Mouse (Mus musculus) liver, embryonic 16.5 days (tissue): ENCODE data around the gene Vwce. TPM values are rescaled to one million over a fixed set of nuclear protein-coding genes. Genes with fewer than 3 reads are reported as not detected.

Source experiments
- ATAC-seq: fragments of 200-750 bp; cut with Nextera tagmentation; 2 replicates; pipeline ENCODE4 v1.8.0; 2017; ENCODE audit warnings: low read depth, mild to moderate bottlenecking, moderate number of reproducible peaks, moderate library complexity
- H3K27ac ChIP-seq: fragments of 300-500 bp; sonication (generic); 2 replicates; pipeline ENCODE4 v1.5.1; 2014; ENCODE audit warnings: mild to moderate bottlenecking, low read length
- H3K27me3 ChIP-seq: fragments of 300-500 bp; sonication (generic); 2 replicates; pipeline ENCODE4 v1.6.1; 2014; ENCODE audit warnings: low read depth, low read length, mixed read lengths; ENCODE audit not compliant: control insufficient read depth, insufficient read depth
- H3K36me3 ChIP-seq: fragments of 300-500 bp; sonication (generic); 2 replicates; pipeline ENCODE4 v1.6.1; 2014; ENCODE audit warnings: mild to moderate bottlenecking; ENCODE audit not compliant: control insufficient read depth, insufficient read depth
- H3K4me1 ChIP-seq: fragments of 300-500 bp; sonication (generic); 2 replicates; pipeline ENCODE4 v1.6.1; 2014; ENCODE audit warnings: low read depth, low read length, mixed read lengths; ENCODE audit not compliant: control insufficient read depth
- H3K4me2 ChIP-seq: fragments of 300-500 bp; sonication (generic); 2 replicates; pipeline ENCODE4 v1.6.1; 2014; ENCODE audit warnings: low read depth, low read length, mixed read lengths
- H3K4me3 ChIP-seq: fragments of 300-500 bp; sonication (generic); 2 replicates; pipeline ENCODE4 v1.5.1; 2014; ENCODE audit warnings: low read depth, mild to moderate bottlenecking, low read length
- H3K9ac ChIP-seq: fragments of 300-500 bp; sonication (generic); 2 replicates; pipeline ENCODE4 v1.6.1; 2014; ENCODE audit warnings: low read depth, low read length
- H3K9me3 ChIP-seq: fragments of 300-500 bp; sonication (generic); replicated peaks from 2 replicates; pipeline ENCODE4 v1.6.1; 2016; ENCODE audit warnings: low read length; ENCODE audit not compliant: control insufficient read depth
- WGBS: fragments of 180-500 bp; shearing (Covaris S2); extraction: QIAGEN DNeasy Blood & Tissue Kit; methylation state at CpG from one replicate; pipeline ENCODE4 v1.1.7; 2014; ENCODE audit not compliant: insufficient replicate concordance; 5-methylcytosine and 5-hydroxymethylcytosine counted together
- polyA plus RNA-seq: library from polyadenylated mRNA; unstranded; fragments of >200 nt; fragmentation: Nextera tagmentation; extraction: Ambion mirVana; gene quantifications from 2 replicates; pipeline ENCODE4 v1.2.1, GENCODE M21; 2015

Vwce gene
- polyA plus RNA-seq, 1 experiment from 2014 or later: 16.0 TPM

DNA sequence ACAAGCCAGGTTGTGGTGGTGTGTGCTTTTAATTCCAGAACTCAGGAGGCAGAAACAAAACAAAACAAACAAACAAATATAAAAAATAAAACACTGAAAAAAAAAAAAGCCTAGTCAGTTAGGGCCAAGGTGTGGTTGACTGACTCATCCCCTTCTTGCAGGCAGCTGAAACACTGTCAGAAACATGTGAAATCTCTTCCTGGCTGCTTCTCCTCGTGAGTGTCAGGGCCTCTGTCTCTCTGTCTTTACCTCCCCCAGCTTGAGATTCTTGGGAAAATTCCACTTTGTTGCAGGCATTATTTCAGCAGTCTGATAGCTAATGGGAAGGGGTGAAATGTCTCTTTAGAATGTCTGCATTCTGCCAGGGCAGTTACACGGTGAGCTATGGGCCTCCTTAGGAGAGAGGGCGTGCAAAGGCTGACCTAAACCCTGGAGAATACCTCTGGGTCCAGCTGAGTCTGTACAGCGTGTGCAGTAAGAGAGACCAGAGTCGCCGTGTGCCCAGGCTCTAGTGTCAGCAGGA is 31.7 kb upstream of the Vwce start:
- peak overlapping the region; percentile 72 for H3K27ac ChIP-seq
- ATAC-seq: no peak
- WGBS: 28% methylated on average over 6 of the region's 6 CpGs

DNA sequence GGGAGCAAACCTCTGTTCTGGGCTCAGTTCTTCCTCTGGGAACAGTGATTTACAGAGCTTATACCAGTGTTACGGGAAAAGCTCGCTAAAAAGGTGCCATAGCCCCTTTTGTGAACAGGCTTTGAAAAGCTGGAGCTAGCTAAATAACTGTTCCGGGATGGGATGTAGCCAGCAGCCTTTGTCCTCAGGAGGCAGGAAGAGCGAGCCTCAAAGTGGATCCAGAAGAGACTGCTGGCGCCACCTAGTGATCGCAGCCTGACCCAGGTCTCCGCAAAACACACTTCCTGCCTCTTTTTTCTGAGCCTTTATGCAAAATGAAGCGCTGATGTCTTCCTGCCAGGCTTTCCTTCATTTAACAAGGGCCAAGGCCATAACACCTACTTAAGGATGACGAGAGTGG is 31.2 kb upstream of the Vwce start:
- H3K4me2 ChIP-seq: peak overlapping the region; percentile 77
- H3K36me3 ChIP-seq: peaks cover 6% of the 10 kb centered on the region
- H3K27me3 ChIP-seq: no peaks in the 10 kb centered on the region
- H3K4me1 ChIP-seq: peaks cover 38% of the 10 kb centered on the region
- H3K9ac ChIP-seq: peak overlapping the region; percentile 32; the same call in 1 of the 2 replicates
- H3K27ac ChIP-seq: peak overlapping the region; percentile 72
- ATAC-seq: no peak
- peak overlapping the region; percentile 43 for H3K4me3 ChIP-seq
- H3K9me3 ChIP-seq: no peaks in the 10 kb centered on the region
- WGBS: 1% methylated on average over 9 of the region's 9 CpGs

More for the DNA sequence above, 31.7 kb upstream of the Vwce start:
- peak overlapping the region; percentile 33 for H3K4me2 ChIP-seq
- peaks cover 34% of the 10 kb centered on the region for H3K4me1 ChIP-seq
- H3K9me3 ChIP-seq: no peaks in the 10 kb centered on the region
- H3K27me3 ChIP-seq: no peaks in the 10 kb centered on the region
- H3K9ac ChIP-seq: peak overlapping the region; percentile 32; the same call in 1 of the 2 replicates
- peak overlapping the region; percentile 33 for H3K4me3 ChIP-seq
- H3K36me3 ChIP-seq: peaks cover 5% of the 10 kb centered on the region; the same call in 1 of the 2 replicates

DNA sequence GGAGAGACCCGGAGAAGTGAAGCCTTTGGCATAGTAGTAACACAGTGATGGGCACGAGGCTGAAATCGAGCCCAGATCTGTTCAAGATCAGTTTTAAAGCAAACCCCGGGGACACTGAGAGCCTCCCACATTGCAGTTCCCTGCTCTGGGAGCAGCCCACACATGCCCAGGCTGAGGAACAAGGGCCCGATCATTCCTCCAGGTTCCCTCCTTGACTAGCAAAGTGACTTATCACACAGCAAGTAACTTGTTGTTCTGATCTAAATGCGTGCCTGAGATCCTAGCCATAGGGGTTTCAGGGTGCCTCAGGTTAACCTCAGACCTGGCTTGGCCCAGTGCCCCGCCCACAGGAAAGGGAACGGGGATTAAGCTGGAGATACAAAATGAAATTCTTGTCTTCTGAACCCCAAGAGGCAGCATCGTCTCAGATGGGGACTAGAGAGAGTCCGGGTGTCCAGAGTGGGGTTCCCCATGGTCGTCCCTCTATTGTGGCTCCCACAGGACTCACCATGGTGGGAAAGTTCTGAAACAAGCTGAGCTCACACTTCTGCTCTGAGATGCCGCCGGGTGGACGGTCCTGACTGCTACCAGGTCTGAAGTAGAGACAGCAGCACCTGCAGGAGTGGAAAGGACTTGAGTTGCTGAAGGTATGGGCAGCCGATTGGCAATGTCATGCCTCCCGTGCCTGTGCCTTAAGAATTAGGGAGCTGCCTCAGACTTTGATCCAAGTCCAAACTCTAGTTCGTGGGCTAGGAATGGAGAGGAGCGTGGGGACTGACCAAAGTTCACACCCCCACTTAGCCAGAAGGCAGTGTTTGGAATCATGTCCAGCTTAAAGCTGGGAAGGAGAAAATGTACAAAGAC is 30.1 kb upstream of the Vwce start:
- Histone ChIP-seq H3K9ac (peak overlapping the region; percentile 83), H3K4me1 (peaks cover 38% of the 10 kb centered on the region)

DNA sequence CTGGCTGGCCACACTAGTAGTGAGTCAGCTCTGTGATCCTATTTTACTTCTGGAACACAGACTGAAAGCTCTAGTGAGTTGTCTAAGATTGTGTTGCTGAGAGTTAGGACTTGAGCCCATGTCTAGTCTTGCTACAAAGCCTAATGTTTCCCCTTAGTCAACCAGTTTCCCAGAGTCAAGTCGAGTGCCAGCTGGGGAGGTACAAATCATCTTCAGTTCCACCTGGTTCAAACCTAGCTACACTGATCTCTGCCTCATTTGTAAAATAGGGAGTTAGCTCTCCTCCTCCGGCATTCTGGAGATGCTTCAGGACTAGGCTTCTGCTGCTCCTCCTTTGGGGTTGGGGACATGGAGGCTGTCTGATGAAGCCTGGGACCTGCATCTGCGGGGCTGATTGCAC is 29.5 kb upstream of the Vwce start:
- Histone ChIP-seq H3K27me3 (no peaks in the 10 kb centered on the region), H3K4me3 (peak overlapping the region; percentile 96), H3K27ac (peak overlapping the region; percentile 92), H3K4me1 (peaks cover 38% of the 10 kb centered on the region), H3K9ac (peak overlapping the region; percentile 83), H3K36me3 (peaks cover 18% of the 10 kb centered on the region), H3K4me2 (peak overlapping the region; percentile 77), H3K9me3 (no peaks in the 10 kb centered on the region)
- ATAC-seq: no peak
- WGBS: 46% methylated on average over 3 of the region's 3 CpGs

More for the DNA sequence above, 30.1 kb upstream of the Vwce start:
- no peaks in the 10 kb centered on the region for H3K9me3 ChIP-seq
- H3K27me3 ChIP-seq: no peaks in the 10 kb centered on the region
- WGBS: 66% methylated on average over 18 of the region's 18 CpGs
- no peak for ATAC-seq
- H3K27ac ChIP-seq: peak overlapping the region; percentile 92
- H3K4me2 ChIP-seq: peak overlapping the region; percentile 77
- H3K36me3 ChIP-seq: peaks cover 16% of the 10 kb centered on the region
- peak overlapping the region; percentile 43 for H3K4me3 ChIP-seq

DNA sequence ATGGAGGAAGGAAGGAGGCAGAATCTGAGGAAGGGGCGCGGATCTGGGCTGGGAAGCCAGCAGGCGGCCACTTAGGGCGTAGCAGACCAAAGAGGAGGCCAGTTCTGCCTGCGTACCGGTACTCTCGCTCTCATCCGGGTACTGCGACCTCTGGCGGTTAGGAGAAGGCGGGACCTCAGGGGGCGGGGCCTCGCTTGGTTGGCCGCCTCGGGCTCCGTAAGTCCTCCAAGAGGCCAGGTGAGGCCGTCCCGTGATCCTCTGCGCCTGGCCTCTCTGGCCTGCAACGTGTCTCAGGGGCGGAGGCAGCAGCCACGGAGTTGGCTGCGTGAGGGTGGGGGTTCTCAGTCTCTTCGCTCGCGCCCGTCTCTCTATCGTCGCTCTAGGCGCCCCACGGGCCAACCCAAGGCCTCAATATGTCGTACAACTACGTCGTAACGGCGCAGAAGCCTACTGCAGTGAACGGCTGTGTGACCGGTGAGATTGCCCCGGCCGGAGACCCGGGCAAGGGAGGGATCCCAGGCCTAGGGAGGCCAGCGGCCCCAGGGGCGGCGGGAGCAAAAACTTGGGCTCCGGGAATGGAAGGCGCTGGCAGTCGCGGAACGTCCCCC is 28.6 kb upstream of the Vwce start, which contains the start of the genes Ddb1 and Tkfc:
Gene Ddb1 (plus strand): TSS at position 35 of the 608 bp plus-strand sequence.
Gene Tkfc (minus strand): TSS at position 362 of the 608 bp plus-strand sequence.
- peak; percentile 97 for ATAC-seq
- Histone ChIP-seq H3K36me3 (peaks cover 25% of the 10 kb centered on the region), H3K9me3 (no peaks in the 10 kb centered on the region), H3K4me1 (peaks cover 38% of the 10 kb centered on the region), H3K4me2 (peak within 1 kb of the TSS; percentile 77), H3K9ac (peak within 1 kb of the TSS; percentile 97), H3K27me3 (no peaks in the 10 kb centered on the region), H3K27ac (peak within 1 kb of the TSS; percentile 97), H3K4me3 (peak within 1 kb of the TSS; percentile 96)
- under 1% methylated on average over 48 of the region's 49 CpGs for WGBS

DNA sequence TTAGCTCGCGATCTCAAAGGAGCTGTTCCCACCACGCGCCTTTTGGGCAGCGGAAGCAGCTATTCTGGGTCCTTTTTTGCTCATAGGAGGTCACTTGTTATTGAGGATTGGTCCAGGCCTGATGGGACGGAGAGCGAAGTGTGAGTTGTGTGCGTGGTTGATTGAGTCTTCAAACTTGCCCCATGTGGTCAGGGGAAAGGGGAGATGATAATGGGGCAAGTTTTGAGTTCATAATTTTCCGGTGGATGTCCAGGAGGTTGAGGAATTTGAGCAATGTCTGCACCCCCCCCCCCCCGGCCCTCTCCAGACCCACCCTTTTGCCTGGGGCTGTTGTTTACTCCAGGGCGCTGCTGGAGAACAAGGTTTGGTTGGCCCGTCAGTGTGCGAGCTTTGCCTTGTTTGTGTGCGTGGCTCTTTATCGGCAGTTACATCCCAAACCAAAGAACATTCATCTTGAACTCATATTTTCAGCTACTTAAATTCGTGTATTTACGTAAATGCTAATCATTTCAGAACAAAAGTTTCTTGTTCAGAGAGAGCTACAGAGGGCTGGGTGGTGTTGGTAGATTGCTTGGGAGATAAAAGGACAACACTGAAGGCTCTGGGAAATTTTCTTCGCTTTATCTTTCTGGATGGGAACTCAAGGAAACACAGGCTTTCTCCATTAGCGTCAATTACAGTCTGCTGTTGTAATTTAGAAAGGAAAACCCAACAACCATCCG is 28.0 kb upstream of the Vwce start:
- peaks cover 38% of the 10 kb centered on the region for H3K4me1 ChIP-seq
- WGBS: 5% methylated on average over 20 of the region's 20 CpGs

DNA sequence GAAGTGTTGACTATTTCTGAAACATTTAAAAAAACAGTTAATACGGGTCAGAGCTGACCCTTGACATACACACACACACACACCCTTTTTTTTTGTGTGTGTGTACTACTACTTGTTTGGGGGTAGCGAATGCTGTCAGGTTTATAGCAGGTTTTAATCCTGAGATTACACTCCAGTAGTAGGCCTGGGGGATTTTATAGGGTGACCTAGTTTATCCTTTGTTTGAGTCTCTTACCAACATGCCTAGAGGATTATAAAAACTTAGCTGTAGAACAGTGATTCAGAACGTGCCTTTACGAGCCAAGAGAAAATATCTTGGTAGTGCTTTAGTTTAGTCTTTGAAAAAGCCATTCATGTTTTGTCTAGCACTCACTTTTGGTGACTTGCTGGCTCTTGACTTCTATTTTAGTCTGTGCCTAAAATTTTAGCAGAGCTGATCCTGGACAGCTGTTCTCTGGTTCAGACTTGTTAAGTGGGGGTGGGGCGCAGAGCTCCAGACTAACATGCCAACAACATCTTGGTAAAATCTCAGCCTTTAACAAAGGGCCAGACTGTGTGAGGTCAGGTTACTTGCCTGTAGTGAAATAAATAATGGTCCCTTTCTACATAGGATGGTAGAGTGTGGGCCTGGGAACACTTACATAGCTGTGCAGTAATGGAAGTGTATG is 25.3 kb upstream of the Vwce start:
- WGBS: 88% methylated on average over 5 of the region's 5 CpGs
- peaks cover 56% of the 10 kb centered on the region for H3K36me3 ChIP-seq
- no peak for ATAC-seq

More for the DNA sequence above, 28.0 kb upstream of the Vwce start:
- peak overlapping the region; percentile 97 for H3K9ac ChIP-seq
- H3K27ac ChIP-seq: peak overlapping the region; percentile 97
- peak overlapping the region; percentile 96 for H3K4me3 ChIP-seq
- peak; percentile 35 for ATAC-seq
- no peaks in the 10 kb centered on the region for H3K9me3 ChIP-seq
- peak overlapping the region; percentile 56 for H3K4me2 ChIP-seq
- H3K36me3 ChIP-seq: peaks cover 31% of the 10 kb centered on the region
- no peaks in the 10 kb centered on the region for H3K27me3 ChIP-seq

DNA sequence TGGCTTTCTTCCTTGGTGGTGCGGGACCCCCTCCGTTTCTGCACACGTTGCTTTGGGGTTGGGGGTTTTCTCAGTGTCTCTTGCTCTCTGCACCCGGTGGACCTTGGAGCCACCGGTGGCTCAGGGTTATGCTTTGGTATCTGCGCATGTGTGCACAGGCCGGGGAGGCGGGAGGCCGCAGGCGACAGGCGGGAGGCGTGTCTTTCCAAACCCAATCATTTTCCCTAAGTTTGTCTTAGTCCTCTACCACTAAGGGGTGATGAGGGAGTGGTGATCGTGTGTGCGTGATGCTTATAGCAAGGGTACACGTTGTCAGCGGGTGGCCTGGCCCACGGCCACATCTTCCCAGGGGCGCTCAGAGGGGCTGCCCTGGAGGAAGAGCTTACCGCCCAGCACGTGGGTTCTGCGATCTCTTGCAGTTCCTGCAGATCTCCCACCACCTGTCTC is 882 bp downstream of the Vwce start:
- peak overlapping the region; percentile 78 for H3K9ac ChIP-seq
- no peaks in the 10 kb centered on the region for H3K9me3 ChIP-seq
- peak; percentile 90 for ATAC-seq
- WGBS: 5% methylated on average over 21 of the region's 21 CpGs
- H3K36me3 ChIP-seq: peaks cover 5% of the 10 kb centered on the region
- peaks cover 46% of the 10 kb centered on the region for H3K4me1 ChIP-seq
- H3K27me3 ChIP-seq: no peaks in the 10 kb centered on the region
- peak overlapping the region; percentile 79 for H3K27ac ChIP-seq
- peak overlapping the region; percentile 96 for H3K4me2 ChIP-seq
- H3K4me3 ChIP-seq: peak overlapping the region; percentile 67

More for the DNA sequence above, 25.3 kb upstream of the Vwce start:
- H3K4me3 ChIP-seq: no peak overlapping the region
- H3K9me3 ChIP-seq: no peaks in the 10 kb centered on the region
- H3K4me2 ChIP-seq: no peak overlapping the region
- H3K27ac ChIP-seq: no peak overlapping the region
- no peaks in the 10 kb centered on the region for H3K27me3 ChIP-seq
- peaks cover 19% of the 10 kb centered on the region for H3K4me1 ChIP-seq
- H3K9ac ChIP-seq: no peak overlapping the region
